Mouse (Mus musculus) midbrain, embryonic 11.5 days (tissue): ENCODE data around the gene Msh3. TPM values are rescaled to one million over a fixed set of nuclear protein-coding genes. Genes with fewer than 3 reads are reported as not detected.
"Not testable (repeated sequence)": the region's sequence is repeated elsewhere in the genome, so short reads cannot be mapped to it uniquely, and the experiment has no call there.

Experiments used
- ATAC-seq: fragments of 200-750 bp; cut with Nextera tagmentation; 2 replicates; pipeline ENCODE4 v1.8.0; 2017; ENCODE audit warnings: moderate TSS enrichment, moderate library complexity; ENCODE audit not compliant: low FRiP score
- DNase-seq: peaks from one replicate; pipeline ENCODE4 v3.0.0; 2015; ENCODE audit warnings: low spot score; ENCODE audit errors: missing footprints
- H3K27ac ChIP-seq: fragments of 300-500 bp; sonication (generic); 2 replicates; pipeline ENCODE4 v1.5.1; 2014; ENCODE audit warnings: low read depth, low read length
- H3K27me3 ChIP-seq: fragments of 300-500 bp; sonication (generic); 2 replicates; pipeline ENCODE4 v1.6.1; 2014; ENCODE audit warnings: mild to moderate bottlenecking, low read length, moderate library complexity, mixed read lengths; ENCODE audit not compliant: control insufficient read depth, insufficient read depth
- H3K36me3 ChIP-seq: fragments of 300-500 bp; sonication (generic); 2 replicates; pipeline ENCODE4 v1.6.1; 2014; ENCODE audit warnings: mild to moderate bottlenecking, low read length, moderate library complexity, mixed read lengths; ENCODE audit not compliant: control insufficient read depth, insufficient read depth
- H3K4me1 ChIP-seq: fragments of 300-500 bp; sonication (generic); 2 replicates; pipeline ENCODE4 v1.6.1; 2014; ENCODE audit warnings: low read length; ENCODE audit not compliant: control insufficient read depth, insufficient read depth
- H3K4me2 ChIP-seq: fragments of 300-500 bp; sonication (generic); 2 replicates; pipeline ENCODE4 v1.6.1; 2014; ENCODE audit warnings: mild to moderate bottlenecking, moderate library complexity
- H3K4me3 ChIP-seq: fragments of 300-500 bp; sonication (generic); 2 replicates; pipeline ENCODE4 v1.5.1; 2014; ENCODE audit warnings: low read depth, low read length
- H3K9ac ChIP-seq: fragments of 300-500 bp; sonication (generic); 2 replicates; pipeline ENCODE4 v1.6.1; 2014; ENCODE audit warnings: low read length
- H3K9me3 ChIP-seq: fragments of 300-500 bp; sonication (generic); 2 replicates; pipeline ENCODE4 v1.6.1; 2016; ENCODE audit warnings: low read length; ENCODE audit not compliant: control insufficient read depth
- WGBS: fragments of 180-500 bp; shearing (Covaris S2); extraction: QIAGEN DNeasy Blood & Tissue Kit; methylation state at CpG from one replicate; pipeline ENCODE4 v1.1.7; 2014; 5-methylcytosine and 5-hydroxymethylcytosine counted together
- polyA plus RNA-seq: library from polyadenylated mRNA; unstranded; fragments of >200 nt; fragmentation: Nextera tagmentation; extraction: Ambion mirVana; gene quantifications from 2 replicates; pipeline ENCODE4 v1.2.1, GENCODE M21; 2014

The Msh3 gene
- polyA plus RNA-seq, 1 experiment from 2014 or later = 35.3 TPM

- Histone ChIP-seq H3K4me1 (no peaks in the 10 kb centered on the region), H3K9ac (no peak overlapping the region), H3K4me2 (no peak overlapping the region), H3K4me3 (no peak overlapping the region), H3K27me3 (no peaks in the 10 kb centered on the region), H3K27ac (no peak overlapping the region), H3K9me3 (no peaks in the 10 kb centered on the region), H3K36me3 (0 out of 2 replicates have a peak, but pooled peaks cover 2% of the 10 kb centered on the region)
- ATAC-seq = no peak
- DNase-seq = no peak
- WGBS = 96% methylated on average over 3 of the region's 3 CpGs
These were observed 131.2 kb downstream of the Msh3 start for GRCm38 (mm10) chr13:92223567-92223966.

- WGBS = 92% methylated on average over 5 of the region's 5 CpGs
- H3K9me3 ChIP-seq = no peaks in the 10 kb centered on the region
- H3K4me3 ChIP-seq = no peak overlapping the region
- no peak overlapping the region for H3K4me2 ChIP-seq
- ATAC-seq (no peak), DNase-seq (no peak)
- H3K27ac ChIP-seq = no peak overlapping the region
- H3K36me3 ChIP-seq = 0 out of 2 replicates have a peak, but pooled peaks cover 2% of the 10 kb centered on the region
- H3K27me3 ChIP-seq = no peaks in the 10 kb centered on the region
- no peak overlapping the region for H3K9ac ChIP-seq
- H3K4me1 ChIP-seq = no peaks in the 10 kb centered on the region
These were observed 132.0 kb downstream of the Msh3 start for GRCm38 (mm10) chr13:92222763-92223162.

- no peak for DNase-seq
- no peak for ATAC-seq
- Histone ChIP-seq H3K27me3 (no peaks in the 10 kb centered on the region), H3K4me2 (no peak overlapping the region), H3K36me3 (0 out of 2 replicates have a peak, but pooled peaks cover 2% of the 10 kb centered on the region), H3K27ac (no peak overlapping the region), H3K4me1 (no peaks in the 10 kb centered on the region), H3K4me3 (no peak overlapping the region), H3K9ac (no peak overlapping the region), H3K9me3 (no peaks in the 10 kb centered on the region)
- WGBS = 91% methylated on average over 3 of the region's 3 CpGs
These were observed 135.0 kb downstream of the Msh3 start for GRCm38 (mm10) chr13:92219774-92220173.

- 93% methylated on average over 9 of the region's 9 CpGs for WGBS
- 0 out of 2 replicates have a peak, but pooled peaks cover 2% of the 10 kb centered on the region for H3K36me3 ChIP-seq
- no peak for ATAC-seq
These were observed 137.6 kb downstream of the Msh3 start for GRCm38 (mm10) chr13:92217216-92217615.

GRCm38 (mm10) chr13:92196860-92197259, 157.9 kb downstream of the Msh3 start:
- no peaks in the 10 kb centered on the region for H3K27me3 ChIP-seq
- H3K9me3 ChIP-seq = no peaks in the 10 kb centered on the region
- no peak overlapping the region for H3K4me3 ChIP-seq
- H3K9ac ChIP-seq = no peak overlapping the region
- 93% methylated on average over 2 of the region's 2 CpGs for WGBS
- no peak for ATAC-seq
- no peak overlapping the region for H3K27ac ChIP-seq
- no peak for DNase-seq
- no peaks in the 10 kb centered on the region for H3K36me3 ChIP-seq
- H3K4me2 ChIP-seq = no peak overlapping the region
- no peaks in the 10 kb centered on the region for H3K4me1 ChIP-seq

More at GRCm38 (mm10) chr13:92217216-92217615, 137.6 kb downstream of the Msh3 start:
- Histone ChIP-seq H3K27me3 (no peaks in the 10 kb centered on the region), H3K4me1 (no peaks in the 10 kb centered on the region), H3K27ac (no peak overlapping the region), H3K9me3 (no peaks in the 10 kb centered on the region), H3K4me2 (no peak overlapping the region), H3K9ac (no peak overlapping the region), H3K4me3 (no peak overlapping the region)
- no peak for DNase-seq

- H3K36me3 ChIP-seq, H3K4me2 ChIP-seq, H3K4me3 ChIP-seq, ATAC-seq, H3K4me1 ChIP-seq, DNase-seq, H3K9me3 ChIP-seq, H3K27me3 ChIP-seq, H3K27ac ChIP-seq, H3K9ac ChIP-seq: not testable (repeated sequence)
- WGBS = 95% methylated on average over 5 of the region's 5 CpGs
These were observed 161.0 kb downstream of the Msh3 start for GRCm38 (mm10) chr13:92193806-92194205.

GRCm38 (mm10) chr13:92172686-92173085, 182.1 kb downstream of the Msh3 start:
- not testable (repeated sequence) for H3K27me3 ChIP-seq, H3K36me3 ChIP-seq, H3K9ac ChIP-seq, H3K4me3 ChIP-seq, H3K9me3 ChIP-seq, H3K4me1 ChIP-seq, H3K4me2 ChIP-seq, ATAC-seq, H3K27ac ChIP-seq, DNase-seq
- WGBS = 84% methylated on average over 8 of the region's 8 CpGs

Other genes with a start within 250 kb of the Msh3 start
- 0.11 TPM in 1 of 2 replicates, not detected in the other for gene Rasgrf2, start 223.3 kb downstream of the Msh3 start, polyA plus RNA-seq
- 0.74 and 0.80 TPM in 2 replicates for gene Gm20379, start 49.0 kb downstream of the Msh3 start, polyA plus RNA-seq
- 25.3 and 25.8 TPM in 2 replicates for gene Dhfr, start 277 bp downstream of the Msh3 start, polyA plus RNA-seq
- 0.11 and 0.15 TPM in 2 replicates for gene Ankrd34b, start 70.9 kb upstream of the Msh3 start, polyA plus RNA-seq
- 0.18 TPM in 1 of 2 replicates, not detected in the other for gene Fam151b, start 129.0 kb upstream of the Msh3 start, polyA plus RNA-seq
- gene Zfyve16, start 175.9 kb upstream of the Msh3 start, polyA plus RNA-seq = 13.4 and 16.5 TPM in 2 replicates
- not detected in 2 replicates for gene Spz1, start 221.2 kb upstream of the Msh3 start, polyA plus RNA-seq